Mouse (Mus musculus) kidney, adult 8-10 months (tissue): ENCODE measurements around the gene Mmp23.
"Not testable (repeated sequence)": the region's sequence is repeated elsewhere in the genome, so short reads cannot be mapped to it uniquely, and the experiment has no call there.

ENCODE experiments used
- DNase-seq, 2 experiments: peaks; one replicate each; pipeline ENCODE4 v3.0.0; 2022

Mmp23 gene

GRCm38 (mm10) chr4:155654456-155655298, 1.5 kb upstream of the Mmp23 start:
- DNase-seq, result no peak

- no peak for DNase-seq
Observed at GRCm38 (mm10) chr4:155654183-155654455, 935 bp upstream of the Mmp23 start.

- no peak for DNase-seq
Observed at GRCm38 (mm10) chr4:155653451-155654182, 433 bp upstream of the Mmp23 start.

GRCm38 (mm10) chr4:155652283-155653085, 700 bp downstream of the Mmp23 start:
- no peak for DNase-seq

GRCm38 (mm10) chr4:155651553-155652269, 1.5 kb downstream of the Mmp23 start:
- no peak for DNase-seq

- DNase-seq, result no peak
Observed at GRCm38 (mm10) chr4:155649355-155649754, 3.8 kb downstream of the Mmp23 start.

- peak in 1 of 2 experiments; percentile 40 for DNase-seq
Observed at GRCm38 (mm10) chr4:155645721-155646120, 7.5 kb downstream of the Mmp23 start.

GRCm38 (mm10) chr4:155645308-155645707, 7.9 kb downstream of the Mmp23 start, which contains the start of gene Gm10563:
Gene Gm10563, minus strand, starts transcription at chr4:155645408.
- not testable (repeated sequence) for DNase-seq

GRCm38 (mm10) chr4:155643531-155643930, 9.7 kb downstream of the Mmp23 start:
- DNase-seq, result peak; percentile 53 to 62

GRCm38 (mm10) chr4:155635766-155636499, 17.3 kb downstream of the Mmp23 start:
- DNase-seq, result peak in 1 of 2 experiments; percentile 38

- no peak for DNase-seq
Observed at GRCm38 (mm10) chr4:155630267-155630666, 22.9 kb downstream of the Mmp23 start.

- DNase-seq, result peak; percentile 96 to 97
Observed at GRCm38 (mm10) chr4:155624338-155625291, 28.6 kb downstream of the Mmp23 start, which contains the start of gene Cdk11b. Gene Cdk11b, plus strand, starts transcription at chr4:155624854.

GRCm38 (mm10) chr4:155618321-155618720, 34.9 kb downstream of the Mmp23 start:
- DNase-seq, result no peak

- DNase-seq, result no peak
Observed at GRCm38 (mm10) chr4:155613264-155613663, 39.9 kb downstream of the Mmp23 start.

- DNase-seq, result no peak
Observed at GRCm38 (mm10) chr4:155611860-155612259, 41.3 kb downstream of the Mmp23 start.

GRCm38 (mm10) chr4:155606825-155607224, 46.4 kb downstream of the Mmp23 start:
- no peak for DNase-seq

GRCm38 (mm10) chr4:155605132-155605531, 48.1 kb downstream of the Mmp23 start:
- no peak for DNase-seq

GRCm38 (mm10) chr4:155603801-155604200, 49.4 kb downstream of the Mmp23 start:
- no peak for DNase-seq

GRCm38 (mm10) chr4:155602753-155603152, 50.4 kb downstream of the Mmp23 start:
- no peak for DNase-seq

- no peak for DNase-seq
Observed at GRCm38 (mm10) chr4:155601997-155602456, 51.2 kb downstream of the Mmp23 start.
